Mouse (Mus musculus) spleen, adult 12 weeks (tissue): ENCODE measurements around the gene Bmp2.

ENCODE experiments used
- DNase-seq: peaks from one replicate; pipeline ENCODE4 v3.0.0; 2022; ENCODE audit warnings: low spot score

Gene Bmp2

DNA sequence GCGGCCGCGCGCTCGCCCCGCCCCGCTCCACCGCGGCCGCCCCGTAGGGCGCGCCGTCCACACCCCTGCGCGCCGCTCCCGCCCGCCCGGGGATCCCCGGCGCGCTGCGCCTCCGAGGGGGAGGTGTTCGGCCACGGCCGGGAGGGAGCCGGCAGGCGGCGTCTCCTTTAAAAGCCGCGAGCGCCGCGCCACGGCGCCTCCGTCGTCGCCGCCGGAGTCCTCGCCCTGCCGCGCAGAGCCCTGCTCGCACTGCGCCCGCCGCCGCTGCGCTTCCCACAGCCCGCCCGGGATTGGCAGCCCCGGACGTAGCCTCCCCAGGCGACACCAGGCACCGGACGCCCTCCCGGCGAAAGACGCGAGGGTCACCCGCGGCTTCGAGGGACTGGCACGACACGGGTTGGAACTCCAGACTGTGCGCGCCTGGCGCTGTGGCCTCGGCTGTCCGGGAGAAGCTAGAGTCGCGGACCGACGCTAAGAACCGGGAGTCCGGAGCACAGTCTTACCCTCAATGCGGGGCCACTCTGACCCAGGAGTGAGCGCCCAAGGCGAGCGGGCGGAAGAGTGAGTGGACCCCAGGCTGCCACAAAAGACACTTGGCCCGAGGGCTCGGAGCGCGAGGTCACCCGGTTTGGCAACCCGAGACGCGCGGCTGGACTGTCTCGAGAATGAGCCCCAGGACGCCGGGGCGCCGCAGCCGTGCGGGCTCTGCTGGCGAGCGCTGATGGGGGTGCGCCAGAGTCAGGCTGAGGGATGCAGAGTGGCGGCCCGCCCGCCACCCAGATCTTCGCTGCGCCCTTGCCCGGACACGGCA, at the start of gene Bmp2:
Gene Bmp2, plus strand, starts transcription at position 129 of the 811 bp plus-strand sequence.
- DNase-seq, result no peak

DNA sequence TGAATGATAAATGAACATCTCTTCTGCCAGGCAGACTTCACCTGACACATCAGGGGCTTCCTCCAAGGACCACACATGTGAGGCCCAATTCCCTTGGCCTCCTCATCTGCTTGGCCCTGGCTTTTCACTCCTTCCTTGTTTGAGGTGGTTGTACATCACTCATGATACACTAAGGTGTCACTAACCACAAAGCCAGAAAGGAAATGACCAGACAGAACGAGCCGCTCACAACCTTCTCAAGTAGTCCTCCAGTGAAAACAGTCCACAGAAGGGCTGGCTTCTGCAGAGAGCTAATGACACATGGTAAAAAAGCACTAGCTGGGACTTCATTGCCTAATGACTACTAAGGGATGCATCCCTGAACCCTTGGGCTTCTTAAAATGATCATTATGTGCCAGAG, 46.3 kb upstream of the Bmp2 start:
- DNase-seq, result no peak

DNA sequence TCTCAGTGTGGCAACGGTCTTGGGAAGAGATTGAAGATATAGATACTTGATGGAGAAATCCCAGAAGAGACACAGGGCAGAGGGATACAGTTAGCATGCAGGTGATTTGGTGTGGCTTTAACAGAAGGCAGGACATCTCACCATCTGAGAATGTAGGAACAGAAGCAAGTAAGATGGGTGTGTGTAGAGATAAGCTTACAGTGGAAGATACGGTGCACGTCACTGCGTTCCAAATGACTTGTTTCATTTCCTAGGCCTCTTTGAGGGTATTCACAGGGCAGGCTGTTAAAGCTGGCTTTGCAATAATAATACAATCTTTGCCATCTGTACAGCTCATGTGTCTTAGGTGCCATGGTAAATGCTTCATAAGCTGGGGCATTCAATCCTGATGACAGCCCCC, 44.9 kb upstream of the Bmp2 start:
- no peak for DNase-seq

DNA sequence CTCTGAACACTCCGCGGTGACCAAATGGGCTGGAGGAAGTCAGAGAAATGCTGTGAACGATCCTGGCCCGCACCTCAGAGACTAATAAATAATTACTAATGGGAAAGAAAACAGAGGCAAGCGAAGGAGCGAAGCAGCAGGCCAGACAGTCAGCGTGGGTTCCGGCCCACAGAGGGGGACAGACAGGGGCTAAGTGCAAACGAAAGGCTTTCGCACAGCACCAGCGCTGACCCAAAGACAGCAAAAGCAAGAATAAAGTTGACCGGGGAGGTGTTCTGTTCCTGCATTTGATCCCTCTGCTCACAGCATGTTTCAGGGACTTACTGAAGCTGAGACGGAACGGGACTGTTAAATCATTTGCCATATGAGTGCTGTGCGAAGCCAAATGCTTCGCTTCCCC, 42.8 kb upstream of the Bmp2 start:
- DNase-seq, result no peak

DNA sequence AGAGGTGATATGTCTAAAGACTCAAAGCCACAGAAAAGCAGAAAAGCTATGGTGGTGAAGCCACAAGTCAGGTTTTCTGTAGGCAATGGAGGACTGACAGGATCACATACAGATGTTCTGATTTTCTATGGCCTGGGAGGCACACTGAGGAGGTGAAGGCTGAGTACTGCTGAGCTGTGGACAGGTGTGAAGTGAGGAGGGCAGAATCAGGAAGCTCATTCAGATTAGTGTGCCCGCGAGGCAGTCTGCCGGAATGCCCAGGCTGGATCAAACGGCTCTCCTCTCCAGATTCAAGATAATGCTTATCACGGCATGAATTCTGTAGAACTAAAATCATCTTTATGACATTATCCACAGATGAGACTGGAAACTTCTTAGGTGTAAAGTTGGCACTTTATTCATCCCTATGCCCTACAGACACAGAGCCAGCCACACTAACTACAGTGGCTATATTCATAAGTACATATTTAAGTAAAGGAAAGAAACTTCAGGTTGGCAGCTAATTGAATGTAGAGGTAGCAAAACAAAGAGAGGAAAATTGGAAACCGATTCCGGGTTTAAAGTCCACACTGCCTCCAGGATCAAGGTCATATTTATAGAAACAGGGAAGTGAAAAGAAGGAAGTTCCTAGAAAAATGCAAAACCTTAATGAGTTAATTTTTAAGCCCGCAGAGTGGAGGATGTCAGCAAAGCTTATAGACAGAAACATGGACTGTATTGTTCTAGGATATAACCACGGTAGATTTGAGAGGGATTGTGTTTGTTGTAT, 40.8 kb upstream of the Bmp2 start:
- no peak for DNase-seq

DNA sequence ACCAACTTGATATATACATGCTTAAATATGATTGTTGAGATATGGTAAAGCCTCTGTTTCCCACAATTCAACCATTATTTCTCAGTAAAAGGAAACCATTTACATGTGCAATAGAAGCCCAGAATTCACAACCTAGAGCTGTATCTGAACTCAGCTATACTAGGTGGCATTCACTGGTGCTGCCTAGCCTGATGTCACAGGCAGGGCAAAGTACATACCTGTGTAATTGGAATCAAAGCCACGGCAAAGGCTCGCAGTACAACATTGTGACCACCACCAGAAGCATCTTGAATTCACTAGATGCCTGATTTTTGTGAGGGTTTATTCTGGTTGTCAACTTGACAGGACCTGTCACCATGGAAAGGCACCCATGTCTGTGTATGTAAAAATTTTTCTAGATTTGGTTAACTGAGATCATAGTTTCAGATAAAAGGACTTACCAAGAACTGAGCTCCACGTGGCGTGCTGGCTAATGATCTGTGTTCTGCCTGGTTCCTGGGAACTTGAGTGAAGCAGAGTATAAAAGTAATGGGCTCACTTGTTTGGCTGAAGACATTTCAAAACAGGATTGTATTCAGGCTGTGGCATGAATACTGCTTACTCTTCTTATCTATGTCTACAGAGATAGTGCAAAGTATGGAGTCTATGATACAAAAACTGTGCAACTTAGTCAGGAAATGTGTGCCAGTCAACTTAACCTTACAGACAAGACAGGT, 35.5 kb upstream of the Bmp2 start:
- DNase-seq, result no peak

DNA sequence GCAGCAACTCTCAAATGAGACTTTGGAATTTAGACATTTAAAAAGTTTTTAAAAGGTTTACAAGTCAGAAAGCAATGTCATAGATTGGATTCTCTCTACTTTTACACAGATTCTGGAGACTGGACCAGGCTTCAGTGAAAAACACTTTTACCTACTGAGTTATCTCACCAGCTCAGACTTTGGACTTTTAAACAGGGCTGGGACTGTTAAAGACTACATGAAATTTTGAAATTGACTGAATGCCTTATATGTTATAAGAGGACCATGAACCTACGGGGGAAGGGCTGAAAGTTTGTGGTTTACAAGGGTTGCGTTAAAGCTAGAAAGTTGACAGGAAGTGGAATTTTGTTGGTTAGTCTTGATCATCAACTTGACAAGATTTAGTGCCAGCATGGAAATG, 34.1 kb upstream of the Bmp2 start:
- DNase-seq, result no peak

DNA sequence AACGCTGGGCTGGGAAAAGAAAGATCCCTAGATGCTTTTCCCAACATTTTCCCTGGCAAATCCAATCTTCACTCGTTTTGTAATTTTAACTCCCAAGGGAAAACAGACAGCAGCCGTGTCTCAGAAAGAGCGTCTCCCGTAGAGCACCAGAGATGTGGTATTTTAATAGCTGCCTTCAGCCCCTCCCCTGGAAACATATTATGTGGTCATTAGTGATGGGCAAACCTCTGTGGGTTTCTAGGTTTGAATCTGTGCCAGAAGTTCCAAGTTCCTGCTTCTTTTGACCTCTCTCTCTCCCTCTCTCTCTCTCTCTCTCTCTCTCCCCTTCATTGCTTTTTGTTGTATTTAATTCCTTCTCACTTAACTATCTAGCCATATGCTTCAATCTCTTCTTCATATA, 30.8 kb upstream of the Bmp2 start:
- no peak for DNase-seq

DNA sequence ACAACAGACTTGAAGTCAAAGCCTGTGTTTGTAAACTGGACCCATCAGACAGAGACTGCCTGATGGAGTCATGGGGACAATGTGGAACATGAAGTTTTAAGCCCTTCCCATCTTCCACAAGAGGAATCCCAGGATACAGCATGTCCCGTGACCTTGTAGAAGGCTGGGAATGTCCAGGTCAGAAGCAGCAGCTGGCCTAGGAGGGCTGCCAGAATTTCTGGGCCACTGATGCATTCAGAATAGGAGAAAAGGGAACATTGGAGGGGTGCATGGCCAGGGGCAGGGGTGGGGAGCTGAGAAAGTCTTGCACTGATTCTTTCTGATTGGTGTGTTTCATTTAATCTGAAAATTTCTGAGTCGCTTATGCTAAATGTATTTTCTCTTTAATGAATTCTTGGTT, 29.8 kb upstream of the Bmp2 start:
- no peak for DNase-seq

DNA sequence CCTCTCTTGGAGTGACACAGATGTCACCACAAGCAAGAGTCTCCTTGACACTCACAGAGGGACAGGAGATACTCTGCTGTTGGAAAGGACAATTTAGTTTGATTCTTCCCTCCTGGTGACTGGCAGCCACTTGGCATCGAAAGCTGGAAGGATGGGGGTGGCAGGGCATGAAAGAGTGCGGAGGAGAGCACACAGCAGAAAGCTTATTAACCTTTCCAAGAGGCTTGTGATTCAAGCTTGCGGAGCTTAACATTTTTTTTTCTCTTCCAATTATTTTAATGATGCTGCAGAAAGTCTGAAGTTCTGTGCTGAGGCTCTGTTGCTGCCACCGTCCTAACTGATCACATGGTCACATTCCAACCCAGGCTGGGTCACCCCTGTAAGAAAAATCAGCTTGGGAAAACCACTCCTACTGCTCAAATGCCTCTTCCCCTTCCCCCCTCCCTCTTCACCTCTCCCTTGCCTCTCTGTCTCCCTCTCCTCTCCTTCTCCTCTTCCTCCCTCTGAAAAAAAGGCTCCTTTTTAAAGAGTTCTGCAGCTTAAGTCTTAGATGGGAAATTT, 26.3 kb upstream of the Bmp2 start:
- DNase-seq, result no peak

DNA sequence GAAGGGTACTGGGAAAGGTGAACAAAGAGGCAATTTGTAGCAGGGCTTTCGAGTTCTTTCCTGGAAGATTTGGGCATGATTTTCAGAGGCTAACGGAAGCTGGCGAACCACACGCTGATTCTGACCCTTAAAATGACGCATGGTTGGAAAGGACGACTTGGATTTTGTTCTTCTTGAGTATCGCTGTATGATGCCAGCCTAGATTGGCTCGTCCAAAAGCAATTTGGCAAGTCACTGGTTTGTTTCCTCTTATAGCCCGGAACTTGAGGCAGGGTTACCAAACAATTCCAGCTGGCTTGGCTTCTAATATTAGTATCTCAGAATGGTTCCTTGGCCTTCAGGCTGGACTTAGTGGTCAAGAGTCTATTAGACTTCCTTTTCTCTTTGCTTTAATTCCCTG, 22.6 kb upstream of the Bmp2 start:
- no peak for DNase-seq

DNA sequence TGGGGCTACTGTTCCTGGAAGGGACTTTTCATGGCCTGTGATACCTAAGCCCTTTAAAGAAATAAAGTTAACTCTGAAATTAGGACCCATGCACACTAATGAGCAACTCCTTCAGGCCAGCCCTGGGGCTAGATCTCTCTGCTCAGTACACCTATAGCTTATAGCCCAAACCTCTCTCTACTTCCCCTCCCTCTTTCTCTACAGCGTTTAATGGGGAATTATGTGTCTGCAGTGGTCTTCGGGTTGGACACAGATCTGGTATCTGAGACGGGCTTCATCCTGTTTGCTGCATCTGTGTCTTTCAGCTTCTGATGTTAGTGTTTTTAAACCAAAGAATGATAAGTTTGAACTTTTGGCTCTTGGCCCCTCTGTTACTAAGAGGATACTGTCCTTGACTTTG, 18.9 kb upstream of the Bmp2 start:
- DNase-seq, result no peak

DNA sequence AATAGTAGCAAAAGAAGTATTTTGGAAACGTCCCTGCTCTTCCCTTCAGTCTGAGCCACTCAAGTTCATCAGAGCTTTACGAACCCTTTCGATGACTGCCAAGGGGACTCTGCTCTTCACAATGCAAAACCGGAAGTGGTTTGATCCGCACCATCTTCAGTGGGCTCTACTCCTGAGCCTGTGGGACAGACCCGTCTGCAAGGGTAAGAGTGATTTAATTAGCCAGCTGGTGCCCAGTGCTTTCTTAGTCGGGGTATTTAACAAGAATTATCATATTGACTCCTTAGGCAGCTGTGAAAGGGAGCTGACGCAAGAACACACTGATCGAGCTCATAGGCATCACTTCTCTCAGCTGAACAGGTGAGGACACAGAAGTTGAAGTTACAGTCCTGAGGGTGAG, 16.5 kb upstream of the Bmp2 start:
- no peak for DNase-seq

DNA sequence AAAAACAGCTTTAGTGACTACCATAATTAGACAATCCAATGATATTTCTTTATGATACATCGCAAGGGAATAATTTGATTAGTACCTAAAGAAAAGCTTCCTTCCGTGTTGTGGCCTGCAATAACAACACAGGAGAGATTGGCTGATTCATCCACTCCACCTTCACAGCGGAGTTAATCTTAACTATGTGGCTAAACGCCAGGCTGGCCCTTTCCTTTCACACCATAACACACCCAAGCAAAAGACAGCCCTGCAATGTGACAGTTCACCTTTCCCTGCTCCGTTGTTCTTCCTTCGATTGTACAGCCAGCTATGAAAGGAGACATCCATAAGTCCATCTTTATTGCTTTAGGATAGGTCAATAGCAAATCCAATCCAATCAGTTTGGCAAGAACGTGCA, 15.1 kb upstream of the Bmp2 start:
- DNase-seq, result no peak

DNA sequence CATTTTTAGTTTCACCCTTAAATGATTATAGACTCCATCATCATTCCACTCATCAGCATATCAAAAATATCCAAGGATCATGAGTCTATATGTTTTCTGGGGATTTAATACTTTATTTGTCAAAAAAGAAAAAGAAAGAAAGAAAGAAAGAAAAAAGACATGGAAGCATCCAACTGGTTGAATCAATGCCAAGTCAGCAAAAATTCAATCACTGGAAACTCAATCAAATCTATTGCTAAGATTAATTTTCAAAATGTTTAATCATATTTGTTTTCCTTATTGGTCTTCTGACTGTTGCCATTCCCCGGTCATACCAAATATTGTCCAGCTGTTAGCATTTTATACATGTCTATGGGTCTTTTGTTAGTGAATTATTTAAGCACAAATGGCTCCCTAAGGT, 11.3 kb upstream of the Bmp2 start:
- DNase-seq, result no peak

DNA sequence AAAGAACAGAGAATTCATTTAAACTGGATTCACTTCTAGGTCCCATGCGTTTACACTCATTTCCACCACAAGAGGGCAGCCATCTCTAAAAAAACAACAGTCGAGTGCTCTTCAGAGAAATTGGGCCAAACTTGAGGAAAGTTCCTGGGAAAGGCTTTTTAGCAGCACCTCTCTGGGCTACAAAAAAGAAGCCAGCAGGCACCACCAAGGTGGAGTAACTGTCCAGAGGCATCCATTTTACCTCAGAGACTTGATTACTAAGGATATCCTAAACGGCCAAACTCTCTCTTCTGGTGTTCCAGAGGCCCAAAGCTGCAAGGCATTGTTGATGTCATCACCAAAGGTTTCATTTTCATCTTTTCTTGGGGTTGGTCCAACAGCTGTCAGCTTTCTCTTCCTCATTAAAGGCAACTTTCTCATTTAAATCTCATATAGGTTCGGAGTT, 1.7 kb upstream of the Bmp2 start:
- no peak for DNase-seq

DNA sequence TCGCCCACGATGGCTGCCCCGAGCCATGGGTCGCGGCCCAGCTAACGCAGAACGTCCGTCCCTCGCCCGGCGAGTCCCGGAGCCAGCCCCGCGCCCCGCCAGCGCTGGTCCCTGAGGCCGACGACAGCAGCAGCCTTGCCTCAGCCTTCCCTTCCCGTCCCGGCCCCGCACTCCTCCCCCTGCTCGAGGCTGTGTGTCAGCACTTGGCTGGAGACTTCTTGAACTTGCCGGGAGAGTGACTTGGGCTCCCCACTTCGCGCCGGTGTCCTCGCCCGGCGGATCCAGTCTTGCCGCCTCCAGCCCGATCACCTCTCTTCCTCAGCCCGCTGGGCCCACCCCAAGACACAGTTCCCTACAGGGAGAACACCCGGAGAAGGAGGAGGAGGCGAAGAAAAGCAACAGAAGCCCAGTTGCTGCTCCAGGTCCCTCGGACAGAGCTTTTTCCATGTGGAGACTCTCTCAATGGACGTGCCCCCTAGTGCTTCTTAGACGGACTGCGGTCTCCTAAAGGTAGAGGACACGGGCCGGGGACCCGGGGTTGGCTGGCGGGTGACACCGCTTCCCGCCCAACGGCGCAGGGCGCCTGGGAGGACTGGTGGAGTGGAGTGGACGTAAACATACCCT, 995 bp downstream of the Bmp2 start:
- DNase-seq, result no peak

DNA sequence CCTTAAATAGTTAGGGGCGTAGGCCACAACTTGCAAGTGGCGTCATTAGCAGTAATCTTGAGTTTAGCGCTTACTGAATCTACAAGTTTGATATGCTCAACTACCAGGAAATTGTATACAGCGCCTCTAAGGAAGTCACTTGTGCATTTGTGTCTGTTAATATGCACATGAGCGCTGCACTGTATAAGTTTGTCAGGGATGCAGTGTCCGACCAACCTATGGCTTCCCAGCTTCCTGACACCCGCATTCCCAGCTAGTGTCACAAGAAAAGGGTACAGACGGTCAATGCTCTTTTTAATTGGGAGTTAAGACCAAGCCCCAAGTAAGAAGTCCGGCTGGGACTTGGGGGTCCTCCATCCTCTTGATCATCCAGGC, 1.9 kb downstream of the Bmp2 start:
- DNase-seq, result no peak

DNA sequence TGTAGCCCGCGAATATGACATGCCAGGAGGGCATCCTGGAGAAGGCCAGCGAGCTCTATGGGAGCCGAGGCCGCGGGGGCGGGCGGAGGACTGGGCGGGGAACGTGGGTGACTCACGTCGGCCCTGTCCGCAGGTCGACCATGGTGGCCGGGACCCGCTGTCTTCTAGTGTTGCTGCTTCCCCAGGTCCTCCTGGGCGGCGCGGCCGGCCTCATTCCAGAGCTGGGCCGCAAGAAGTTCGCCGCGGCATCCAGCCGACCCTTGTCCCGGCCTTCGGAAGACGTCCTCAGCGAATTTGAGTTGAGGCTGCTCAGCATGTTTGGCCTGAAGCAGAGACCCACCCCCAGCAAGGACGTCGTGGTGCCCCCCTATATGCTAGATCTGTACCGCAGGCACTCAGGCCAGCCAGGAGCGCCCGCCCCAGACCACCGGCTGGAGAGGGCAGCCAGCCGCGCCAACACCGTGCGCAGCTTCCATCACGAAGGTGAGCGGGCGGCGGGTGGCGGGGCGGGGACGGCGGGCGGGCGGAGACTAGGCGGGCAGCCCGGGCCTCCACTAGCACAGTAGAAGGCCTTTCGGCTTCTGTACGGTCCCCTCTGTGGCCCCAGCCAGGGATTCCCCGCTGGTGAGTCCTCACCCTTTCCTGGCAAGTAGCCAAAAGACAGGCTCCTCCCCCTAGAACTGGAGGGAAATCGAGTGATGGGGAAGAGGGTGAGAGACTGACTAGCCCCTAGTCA, 2.5 kb downstream of the Bmp2 start:
- no peak for DNase-seq

DNA sequence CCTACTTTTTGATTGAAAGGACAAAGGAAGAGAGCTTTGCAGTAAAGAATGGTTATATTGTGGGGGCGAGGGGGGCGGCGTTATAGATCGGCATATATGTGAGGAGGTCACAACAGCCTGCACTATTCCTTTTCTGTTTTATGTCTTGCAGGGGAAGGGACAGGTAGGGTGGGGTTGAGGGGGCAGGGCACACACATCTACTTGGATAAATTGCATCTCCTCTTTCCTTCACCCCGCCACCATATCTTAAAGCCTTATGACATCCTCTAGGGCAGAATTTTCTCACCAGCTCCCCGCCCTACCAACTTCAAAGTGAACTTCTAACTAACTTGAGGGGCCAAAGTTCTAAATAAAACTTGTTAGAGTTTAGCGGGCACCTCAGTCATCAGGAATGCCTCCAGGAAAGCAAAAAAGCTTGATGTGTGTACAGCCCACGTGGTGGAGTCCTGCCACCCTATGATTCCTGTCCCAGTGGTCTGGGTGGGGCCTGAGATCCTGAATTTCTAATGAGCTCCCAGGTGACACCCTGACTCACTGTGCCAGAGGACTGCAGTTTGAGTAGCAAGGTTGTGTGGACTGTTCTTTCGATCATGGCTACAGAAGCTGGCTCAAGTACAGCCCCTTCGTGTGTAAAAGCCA, 12.4 kb downstream of the Bmp2 start:
- DNase-seq, result no peak

DNA sequence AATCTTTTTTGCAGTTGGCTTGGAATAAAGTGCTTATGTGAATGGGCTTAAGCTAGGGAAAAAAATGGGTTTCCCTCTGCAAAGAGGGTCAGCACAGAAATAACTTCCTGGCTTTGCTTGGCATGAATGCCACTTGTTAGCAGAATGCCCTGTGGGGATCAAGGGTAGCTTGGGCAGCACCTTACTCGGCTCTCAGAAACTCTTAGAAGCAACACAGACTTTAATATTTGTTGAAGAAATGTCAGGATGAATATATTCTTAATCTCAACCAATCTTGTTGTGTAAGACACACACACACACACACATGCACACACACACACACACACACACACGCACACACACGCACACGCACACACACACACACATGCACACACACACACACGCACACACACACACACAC, 13.5 kb downstream of the Bmp2 start:
- DNase-seq, result no peak
